Mouse (Mus musculus) intestine, embryonic 16.5 days (tissue): ENCODE measurements at regions not wholly inside any gene's neighbourhood (a gene's known extent, or its start where the extent isn't known, plus 50 kb on each side); places are given as distances from the start of the nearest gene placed in this dataset.

Experiments
- ATAC-seq: fragments of 200-750 bp; cut with Nextera tagmentation; 2 replicates; pipeline ENCODE4 v1.8.0; 2017; ENCODE audit warnings: moderate TSS enrichment, moderate library complexity
- H3K27ac ChIP-seq: fragments of 300-500 bp; sonication (generic); 2 replicates; pipeline ENCODE4 v1.5.1; 2014; ENCODE audit warnings: mild to moderate bottlenecking, low read length
- H3K27me3 ChIP-seq: fragments of 300-500 bp; sonication (generic); replicated peaks from 2 replicates; pipeline ENCODE4 v1.6.1; 2014; ENCODE audit warnings: low read length, control low read depth, mixed read lengths; ENCODE audit not compliant: control insufficient read depth, insufficient read depth
- H3K36me3 ChIP-seq: fragments of 300-500 bp; sonication (generic); 2 replicates; pipeline ENCODE4 v1.6.1; 2014; ENCODE audit warnings: low read length, control low read depth; ENCODE audit not compliant: control insufficient read depth, insufficient read depth
- H3K4me1 ChIP-seq: fragments of 300-500 bp; sonication (generic); 2 replicates; pipeline ENCODE4 v1.6.1; 2014; ENCODE audit warnings: low read length, control low read depth, mixed read lengths; ENCODE audit not compliant: control insufficient read depth, insufficient read depth
- H3K4me2 ChIP-seq: fragments of 300-500 bp; sonication (generic); 2 replicates; pipeline ENCODE4 v1.6.1; 2014; ENCODE audit warnings: low read depth, low read length, control low read depth
- H3K4me3 ChIP-seq: fragments of 300-500 bp; sonication (generic); 2 replicates; pipeline ENCODE4 v1.5.1; 2014; ENCODE audit warnings: mild to moderate bottlenecking, low read length
- H3K9ac ChIP-seq: fragments of 300-500 bp; sonication (generic); 2 replicates; pipeline ENCODE4 v1.6.1; 2014; ENCODE audit warnings: low read depth, low read length
- H3K9me3 ChIP-seq: fragments of 300-500 bp; sonication (generic); 2 replicates; pipeline ENCODE4 v1.6.1; 2016; ENCODE audit warnings: low read length, control low read depth; ENCODE audit not compliant: control insufficient read depth
- WGBS: fragments of 180-500 bp; shearing (Covaris S2); extraction: QIAGEN DNeasy Blood & Tissue Kit; methylation state at CpG from one replicate; pipeline ENCODE4 v1.1.7; 2014; 5-methylcytosine and 5-hydroxymethylcytosine counted together

DNA sequence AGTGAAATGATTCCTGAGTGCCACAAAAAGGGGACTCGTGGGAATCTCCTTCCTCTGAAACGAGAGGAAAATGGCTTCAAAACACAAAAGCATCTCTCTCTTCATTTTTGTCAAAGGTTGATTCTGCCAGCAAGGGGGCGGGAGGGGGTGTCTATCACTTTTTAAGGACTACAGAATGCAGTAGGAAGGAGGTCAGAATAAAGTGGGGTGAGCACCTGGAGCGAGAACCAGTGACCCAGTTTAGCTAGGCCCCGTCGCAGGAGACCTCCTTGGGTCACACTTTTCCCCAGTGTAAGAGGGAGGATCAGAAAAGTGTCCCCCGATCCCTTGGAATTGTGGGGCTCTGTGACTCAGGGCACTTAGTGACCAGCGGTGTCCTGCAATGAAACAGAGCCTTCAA lies 133.1 kb downstream of the Tgfb2 start:
- ATAC-seq: no peak
- Histone ChIP-seq H3K27ac (no peak overlapping the region), H3K9me3 (no peaks in the 10 kb centered on the region), H3K36me3 (no peaks in the 10 kb centered on the region), H3K27me3 (no peaks in the 10 kb centered on the region), H3K4me3 (no peak overlapping the region), H3K9ac (no peak overlapping the region), H3K4me2 (no peak overlapping the region), H3K4me1 (no peaks in the 10 kb centered on the region)
- 87% methylated on average over 8 of the region's 8 CpGs for WGBS

DNA sequence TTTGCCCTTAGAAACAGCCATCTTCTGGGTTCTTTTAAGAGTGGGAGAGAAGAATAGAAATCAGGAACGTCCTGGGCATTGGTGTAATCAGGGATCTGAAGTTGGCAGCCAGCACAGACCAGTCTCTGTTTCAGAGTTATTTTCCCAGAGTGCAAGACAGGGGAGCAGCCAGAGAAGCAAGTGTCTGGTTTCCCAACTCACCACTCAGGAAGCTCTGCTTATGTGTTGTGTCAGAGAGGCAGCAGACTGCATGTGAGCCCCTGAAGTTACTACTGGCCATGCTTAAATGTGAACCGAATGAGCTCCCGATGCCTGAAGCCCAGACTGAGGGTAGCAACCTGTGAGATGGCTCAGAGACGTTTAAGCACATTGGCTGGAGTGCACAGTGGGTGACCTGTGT lies 133.7 kb downstream of the Tgfb2 start:
- Histone ChIP-seq H3K4me1 (peaks cover 2% of the 10 kb centered on the region; the same call in 1 of the 2 replicates), H3K27me3 (no peaks in the 10 kb centered on the region), H3K9me3 (no peaks in the 10 kb centered on the region), H3K36me3 (no peaks in the 10 kb centered on the region), H3K4me2 (no peak overlapping the region), H3K4me3 (no peak overlapping the region), H3K9ac (no peak overlapping the region), H3K27ac (no peak overlapping the region)
- no peak for ATAC-seq
- 58% methylated on average over 4 of the region's 4 CpGs for WGBS

GRCm38 (mm10) chr1:186568496-186568895 lies 137.3 kb downstream of the Tgfb2 start:
- no peak overlapping the region for H3K4me2 ChIP-seq
- WGBS: 88% methylated on average over 4 of the region's 4 CpGs
- no peak for ATAC-seq
- peaks cover 5% of the 10 kb centered on the region; the same call in 1 of the 2 replicates for H3K4me1 ChIP-seq
- H3K9me3 ChIP-seq: no peaks in the 10 kb centered on the region
- no peaks in the 10 kb centered on the region for H3K36me3 ChIP-seq
- H3K27me3 ChIP-seq: no peaks in the 10 kb centered on the region
- no peak overlapping the region for H3K27ac ChIP-seq
- no peak overlapping the region for H3K4me3 ChIP-seq
- no peak overlapping the region for H3K9ac ChIP-seq

DNA sequence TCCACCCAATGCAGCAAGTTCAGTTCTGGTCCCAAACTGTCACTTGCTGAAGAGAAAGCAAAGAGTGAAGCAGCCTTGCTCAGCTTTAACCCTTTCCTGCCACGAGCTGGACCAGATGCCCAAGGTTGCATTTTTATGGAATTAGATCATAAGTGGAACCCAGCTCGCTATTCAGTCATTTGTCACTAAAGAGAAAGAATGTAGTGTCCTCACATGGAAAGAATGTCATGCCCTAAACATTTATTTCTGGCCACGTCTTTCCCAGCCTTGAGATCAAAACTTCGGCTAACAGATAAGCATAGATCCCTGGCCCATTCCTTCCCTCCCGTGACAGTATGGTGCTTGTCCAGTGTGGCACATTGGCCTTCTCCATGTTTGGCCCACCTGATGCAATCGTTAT lies 137.7 kb downstream of the Tgfb2 start:
- no peaks in the 10 kb centered on the region for H3K27me3 ChIP-seq
- H3K4me1 ChIP-seq: peaks cover 5% of the 10 kb centered on the region; the same call in 1 of the 2 replicates
- H3K4me3 ChIP-seq: no peak overlapping the region
- H3K9ac ChIP-seq: no peak overlapping the region
- 38% methylated on average over 6 of the region's 6 CpGs for WGBS
- no peak for ATAC-seq
- no peaks in the 10 kb centered on the region for H3K36me3 ChIP-seq
- no peaks in the 10 kb centered on the region for H3K9me3 ChIP-seq
- no peak overlapping the region for H3K27ac ChIP-seq
- H3K4me2 ChIP-seq: no peak overlapping the region

DNA sequence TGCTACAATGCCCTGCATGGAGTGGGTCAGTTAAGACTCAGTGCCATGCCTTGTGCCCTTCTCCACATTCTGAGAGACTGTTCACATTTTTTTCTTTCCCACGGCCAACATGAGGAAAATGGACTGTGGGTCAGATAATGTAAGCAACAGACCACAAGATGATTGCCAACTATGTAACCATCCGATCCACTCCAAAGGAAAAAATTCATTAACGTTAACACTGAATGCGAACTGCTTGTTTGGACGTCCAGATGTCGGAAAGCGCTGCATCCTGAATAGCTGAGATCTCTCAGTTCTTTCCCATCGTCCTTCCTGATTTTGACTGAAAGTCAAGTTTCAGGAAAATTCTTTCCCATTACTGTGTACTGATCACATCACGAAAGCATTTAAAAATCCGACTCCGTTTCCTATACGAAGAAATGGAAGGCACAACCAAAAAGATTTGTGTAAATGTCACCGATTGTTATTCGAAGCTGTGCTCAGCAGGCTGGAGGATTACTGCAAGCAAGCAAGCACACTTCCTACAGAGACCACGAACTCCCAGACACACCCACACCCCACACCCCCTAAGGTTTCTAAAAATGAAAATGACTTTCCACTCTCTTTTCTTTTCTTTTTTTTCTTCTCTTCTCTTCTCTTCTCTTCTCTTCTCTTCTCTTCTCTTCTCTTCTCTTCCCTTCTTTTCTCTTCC lies 138.5 kb downstream of the Tgfb2 start:
- Histone ChIP-seq H3K4me1 (peaks cover 5% of the 10 kb centered on the region; the same call in 1 of the 2 replicates), H3K9me3 (no peaks in the 10 kb centered on the region), H3K9ac (no peak overlapping the region), H3K27ac (no peak overlapping the region; the same call in 1 of the 2 replicates), H3K4me2 (peak overlapping the region; percentile 21; the same call in 1 of the 2 replicates), H3K4me3 (no peak overlapping the region), H3K27me3 (no peaks in the 10 kb centered on the region), H3K36me3 (no peaks in the 10 kb centered on the region)
- ATAC-seq: no peak
- WGBS: 19% methylated on average over 15 of the region's 15 CpGs

GRCm38 (mm10) chr1:186562027-186562426 lies 143.8 kb downstream of the Tgfb2 start:
- no peak for ATAC-seq
- Histone ChIP-seq H3K4me1 (peaks cover 2% of the 10 kb centered on the region; the same call in 1 of the 2 replicates), H3K4me2 (no peak overlapping the region), H3K4me3 (no peak overlapping the region), H3K36me3 (no peaks in the 10 kb centered on the region), H3K27me3 (no peaks in the 10 kb centered on the region), H3K9me3 (no peaks in the 10 kb centered on the region), H3K9ac (no peak overlapping the region), H3K27ac (no peak overlapping the region)
- WGBS: 70% methylated on average over 3 of the region's 3 CpGs

DNA sequence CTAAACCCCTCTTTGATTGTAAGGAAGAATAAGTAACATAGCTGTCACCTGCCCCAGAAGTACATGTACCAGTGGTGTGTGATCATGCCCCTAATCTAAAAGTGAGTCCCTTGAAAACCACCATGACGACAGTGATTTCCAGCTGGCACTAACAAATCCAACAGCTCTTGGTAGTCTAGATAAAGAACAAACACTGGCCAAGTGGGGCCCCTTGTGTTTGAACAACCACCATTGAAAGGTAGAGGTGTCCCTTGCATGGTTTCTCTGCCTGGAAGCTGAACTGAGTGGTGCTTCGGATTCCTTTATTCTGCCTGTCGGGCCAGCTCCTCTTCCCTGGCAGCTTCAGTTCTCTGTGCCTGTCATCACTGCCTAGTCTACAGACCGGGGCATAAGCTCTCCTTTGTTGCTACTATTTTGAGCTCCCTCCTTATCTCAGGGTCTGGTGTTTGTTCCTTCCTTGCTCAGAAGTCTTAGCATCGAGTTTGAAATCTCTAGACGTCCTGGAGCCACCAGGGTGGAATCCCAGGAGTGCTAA lies 150.3 kb downstream of the Tgfb2 start:
- Histone ChIP-seq H3K4me2 (no peak overlapping the region), H3K27ac (no peak overlapping the region), H3K4me1 (no peaks in the 10 kb centered on the region)

DNA sequence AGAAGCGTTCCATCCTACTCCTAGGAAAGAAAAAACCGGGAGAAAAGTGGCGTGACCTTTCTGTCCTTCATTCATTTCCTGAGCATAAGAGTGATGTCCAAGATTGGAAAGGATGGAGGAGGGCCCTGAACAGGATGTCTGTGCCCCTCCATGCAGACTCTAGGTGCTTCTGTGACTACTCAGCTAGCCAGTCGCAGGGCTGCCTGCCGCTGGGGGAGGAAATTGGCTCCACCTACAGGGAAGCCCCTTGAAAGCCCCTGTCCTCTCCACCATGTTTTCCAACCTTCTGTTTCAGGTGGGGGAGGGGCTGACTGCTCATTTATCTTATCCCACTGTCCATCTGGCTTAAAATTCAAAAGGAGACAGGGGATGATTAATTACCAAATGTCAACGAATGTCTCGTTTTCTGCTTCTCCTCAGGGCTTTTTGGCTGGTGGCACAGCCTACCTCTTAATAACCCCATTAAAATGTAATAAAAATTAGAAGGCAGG lies 151.2 kb downstream of the Tgfb2 start:
- Histone ChIP-seq H3K36me3 (no peaks in the 10 kb centered on the region), H3K4me3 (no peak overlapping the region), H3K27me3 (no peaks in the 10 kb centered on the region), H3K9ac (no peak overlapping the region), H3K9me3 (no peaks in the 10 kb centered on the region), H3K4me1 (no peaks in the 10 kb centered on the region), H3K4me2 (no peak overlapping the region), H3K27ac (no peak overlapping the region)
- WGBS: 68% methylated on average over 7 of the region's 7 CpGs
- ATAC-seq: no peak

More for the DNA sequence above, 150.3 kb downstream of the Tgfb2 start:
- no peaks in the 10 kb centered on the region for H3K27me3 ChIP-seq
- no peaks in the 10 kb centered on the region for H3K9me3 ChIP-seq
- WGBS: 28% methylated on average over 6 of the region's 6 CpGs
- H3K9ac ChIP-seq: no peak overlapping the region
- H3K4me3 ChIP-seq: no peak overlapping the region
- ATAC-seq: no peak
- H3K36me3 ChIP-seq: no peaks in the 10 kb centered on the region

DNA sequence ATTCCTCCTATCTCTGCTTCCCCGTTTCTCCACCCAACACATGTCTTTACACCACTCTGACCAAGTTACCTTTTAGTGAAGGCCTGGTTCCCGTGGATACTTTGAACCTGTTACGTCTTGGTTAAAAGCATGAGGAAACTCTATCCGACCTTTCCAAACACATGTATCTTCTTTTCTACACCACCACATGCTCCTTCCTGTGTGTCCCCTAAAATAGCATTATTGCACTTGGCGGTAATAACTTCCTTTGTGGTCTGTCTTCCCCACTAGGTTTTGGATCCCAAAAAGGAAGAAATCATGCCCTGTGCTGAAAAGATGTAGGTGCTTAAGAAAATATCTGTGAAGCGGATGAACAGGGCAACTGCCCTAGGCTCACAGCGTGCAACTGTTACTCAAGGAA lies 153.1 kb downstream of the Tgfb2 start:
- no peak overlapping the region for H3K4me3 ChIP-seq
- no peak overlapping the region for H3K9ac ChIP-seq
- H3K9me3 ChIP-seq: no peaks in the 10 kb centered on the region
- ATAC-seq: no peak
- 86% methylated on average over 7 of the region's 7 CpGs for WGBS
- no peak overlapping the region for H3K27ac ChIP-seq
- no peaks in the 10 kb centered on the region for H3K27me3 ChIP-seq
- H3K4me1 ChIP-seq: no peaks in the 10 kb centered on the region
- H3K4me2 ChIP-seq: no peak overlapping the region
- H3K36me3 ChIP-seq: no peaks in the 10 kb centered on the region
